Mouse (Mus musculus): Measurements from ENCODE around the gene Ltb.

GRCm38 (mm10) chr17:35224641-35225040 lies 30.4 kb downstream of the Ltb start:
- TF ChIP-seq CTCF (IDR thresholded peaks at IDR 0.05; ENCODE audit: borderline replicate concordance, insufficient read depth, low read depth, low read length) (no peak), POLR2A (IDR thresholded peaks at IDR 0.05; ENCODE audit: borderline replicate concordance, insufficient read depth, low read length) (no peak)
